24 mouse cellular contexts compared by ENCODE assay signal in the genomic region with DNA sequence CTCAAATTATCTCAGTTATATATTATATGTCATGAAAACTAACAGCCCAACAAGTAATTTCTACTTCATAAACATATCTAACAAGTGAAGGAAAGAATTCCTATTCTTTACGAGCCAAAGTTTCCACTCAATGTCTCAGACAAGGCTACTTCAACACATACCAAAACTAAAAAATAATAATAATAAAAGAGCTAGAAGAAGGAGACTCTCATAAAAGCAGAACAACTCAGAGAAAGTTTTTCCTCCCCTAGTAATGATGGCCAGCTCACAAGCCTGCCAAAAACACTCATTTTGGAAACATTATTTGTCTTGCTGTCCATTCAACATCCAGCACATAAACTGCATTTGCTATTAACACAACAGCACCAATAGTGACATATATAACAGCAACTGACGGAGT.
"Had no signal": no experiment of that assay in that cellular context is flagged by ENCODE, and none has a peak within 500 bp of the region (broad histone marks: within the 10 kb centered on the region; RNA-seq: fewer than 3 reads in every experiment).

No protein-coding gene starts in this region.

- H3K9me3 ChIP-seq: heart, embryonic 10.5 days; heart, embryonic 12.5 days; hindbrain, embryonic 10.5 days; hindbrain, embryonic 12.5 days; intestine, embryonic 15.5 days; kidney, embryonic 15.5 days; limb, embryonic 15.5 days; liver, embryonic 12.5 days had no signal

- H3K36me3 ChIP-seq: heart, embryonic 10.5 days; heart, embryonic 12.5 days; hindbrain, embryonic 10.5 days; hindbrain, embryonic 12.5 days; intestine, embryonic 15.5 days; kidney, embryonic 15.5 days; limb, embryonic 15.5 days; liver, embryonic 12.5 days had no signal

- H3K27ac ChIP-seq: gastrocnemius, adult 2 months; heart, embryonic 10.5 days; hindbrain, embryonic 10.5 days; hindbrain, embryonic 12.5 days; hindbrain, embryonic 14.5 days; intestine, embryonic 15.5 days; kidney, embryonic 15.5 days; layer of hippocampus, adult 2 months; left cerebral cortex, adult 2 months; limb, embryonic 15.5 days; liver, embryonic 12.5 days; liver, embryonic 14.5 days had no signal

- H3K9ac ChIP-seq: heart, embryonic 12.5 days; hindbrain, embryonic 12.5 days; hindbrain, embryonic 14.5 days; intestine, embryonic 15.5 days; kidney, embryonic 15.5 days; limb, embryonic 15.5 days; liver, embryonic 12.5 days; liver, embryonic 14.5 days had no signal

- DNase-seq: gastrocnemius, adult 2 months; gastrocnemius, postnatal 10 days; gastrocnemius, postnatal 25 days; heart, adult 18-20 months; heart, postnatal 10 days; kidney, adult 18-20 months; kidney, adult 8-10 months; kidney, postnatal 10 days; kidney, postnatal 25 days had no signal

- H3K4me2 ChIP-seq: heart, embryonic 12.5 days; hindbrain, embryonic 12.5 days; hindbrain, embryonic 14.5 days; intestine, embryonic 15.5 days; kidney, embryonic 15.5 days; limb, embryonic 15.5 days; liver, embryonic 12.5 days had no signal

- H3K4me1 ChIP-seq: heart, embryonic 10.5 days; heart, embryonic 12.5 days; hindbrain, embryonic 10.5 days; hindbrain, embryonic 12.5 days; intestine, embryonic 15.5 days; kidney, embryonic 15.5 days; limb, embryonic 15.5 days; liver, embryonic 12.5 days had no signal

- ATAC-seq: hindbrain, embryonic 16.5 days; inflammation-experienced regulatory T-cells, adult 6 months; intestine, embryonic 15.5 days; intestine, postnatal 0 days; liver, embryonic 12.5 days had no signal

- H3K4me3 ChIP-seq: gastrocnemius, adult 2 months; heart, embryonic 10.5 days; heart, embryonic 12.5 days; hindbrain, embryonic 10.5 days; hindbrain, embryonic 12.5 days; intestine, embryonic 15.5 days; kidney, embryonic 15.5 days; layer of hippocampus, adult 2 months; left cerebral cortex, adult 2 months; limb, embryonic 15.5 days; liver, embryonic 12.5 days had no signal

- H3K27me3 ChIP-seq: heart, embryonic 12.5 days; hindbrain, embryonic 12.5 days; intestine, embryonic 15.5 days; kidney, embryonic 15.5 days; limb, embryonic 15.5 days; liver, embryonic 12.5 days had no signal
